Mouse (Mus musculus) erythroblast, embryonic 14.5 days (primary cell): ENCODE data around the gene Tead1.

ENCODE experiments used
- GATA1 ChIP-seq: IDR thresholded peaks from 2 replicates; pipeline ENCODE4 v1.6.1; 2012; ENCODE audit warnings: low read length, inconsistent platforms, mixed read lengths
- TAL1 ChIP-seq: IDR thresholded peaks from 3 replicates; pipeline ENCODE4 v1.6.1; 2012; ENCODE audit warnings: low read length, inconsistent platforms, mixed read lengths

DNA sequence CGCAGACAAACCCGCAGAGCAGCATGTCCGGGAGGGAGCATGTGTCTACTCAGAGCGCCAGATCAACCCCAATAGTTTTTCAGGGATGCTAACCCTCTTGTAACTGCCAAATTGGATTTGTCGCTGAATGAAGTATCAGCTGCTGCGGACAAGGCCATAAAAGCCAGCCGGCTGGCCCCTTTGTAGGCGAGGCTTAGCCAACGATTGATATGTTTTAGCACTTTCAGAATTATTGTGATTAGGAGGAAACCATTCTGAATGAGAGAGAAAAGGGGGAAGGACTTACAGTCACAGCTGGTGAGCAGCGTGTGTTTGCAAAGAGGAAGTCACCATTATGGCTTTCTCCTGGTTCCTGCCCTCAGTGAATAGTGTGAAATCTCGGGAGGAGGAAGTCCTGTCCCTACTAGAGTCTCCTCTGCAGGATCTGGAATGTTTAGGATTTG, 146.2 kb downstream of the Tead1 start:
- TF ChIP-seq TAL1: no peak
- no peak for TF ChIP-seq GATA1
